Mouse (Mus musculus): ENCODE data around the gene Cox6a1.

DNA sequence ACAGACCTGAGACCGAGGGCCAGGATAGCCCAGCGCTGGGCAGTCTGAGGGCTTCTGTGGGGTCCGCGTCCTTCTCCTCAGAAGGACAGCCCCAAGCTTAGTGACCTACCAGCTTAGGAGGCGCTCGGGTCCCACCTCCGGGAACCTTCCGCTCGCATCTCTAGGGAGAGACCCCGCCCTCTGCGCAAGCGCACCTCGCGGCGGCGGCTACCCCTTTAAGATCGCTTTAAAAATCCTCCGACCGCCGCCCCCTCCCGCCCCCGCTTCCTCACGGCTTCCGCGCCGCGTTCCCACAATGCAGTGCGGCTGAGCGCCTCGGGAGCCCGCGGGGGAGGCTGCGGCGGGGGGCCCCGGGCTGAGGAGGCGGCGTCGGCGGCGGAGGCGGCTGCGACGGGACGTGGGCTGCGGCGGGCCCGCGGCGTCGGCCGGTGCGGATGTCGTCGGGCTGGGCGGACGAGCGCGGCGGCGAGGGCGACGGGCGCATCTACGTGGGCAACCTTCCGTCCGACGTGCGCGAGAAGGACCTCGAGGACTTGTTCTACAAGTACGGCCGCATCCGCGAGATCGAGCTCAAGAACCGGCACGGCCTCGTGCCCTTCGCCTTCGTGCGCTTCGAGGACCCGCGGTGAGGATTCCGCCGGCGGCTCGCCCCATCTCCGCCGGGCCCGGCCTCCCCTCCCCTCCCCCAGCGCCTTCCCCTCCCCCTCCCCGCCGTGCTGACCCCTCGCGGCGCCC is 21.7 kb downstream of the Cox6a1 start, which contains the start of gene Srsf9:
- TF ChIP-seq POLR2A (IDR thresholded peaks at IDR 0.05; ENCODE audit: low read depth, low read length) (peak; percentile 87), CTCF (IDR thresholded peaks at IDR 0.05; ENCODE audit: borderline replicate concordance, insufficient read depth, low read length) (no peak)
